Mouse (Mus musculus) kidney, postnatal 25 days (tissue): ENCODE measurements around the gene Ccdc47.

ENCODE experiments used
- DNase-seq, 2 experiments: peaks; one replicate each; pipeline ENCODE4 v3.0.0; 2021; ENCODE audit warnings: mixed read lengths in 2 of 2

Ccdc47 gene

GRCm38 (mm10) chr11:106159921-106160840 lies 56.0 kb downstream of the Ccdc47 start:
- DNase-seq, result peak; percentile 79 to 87

- DNase-seq, result peak; percentile 45 to 76
Measured at GRCm38 (mm10) chr11:106159216-106159920, 56.8 kb downstream of the Ccdc47 start.

- no peak for DNase-seq
Measured at GRCm38 (mm10) chr11:106158930-106159215, 57.3 kb downstream of the Ccdc47 start.

DNA sequence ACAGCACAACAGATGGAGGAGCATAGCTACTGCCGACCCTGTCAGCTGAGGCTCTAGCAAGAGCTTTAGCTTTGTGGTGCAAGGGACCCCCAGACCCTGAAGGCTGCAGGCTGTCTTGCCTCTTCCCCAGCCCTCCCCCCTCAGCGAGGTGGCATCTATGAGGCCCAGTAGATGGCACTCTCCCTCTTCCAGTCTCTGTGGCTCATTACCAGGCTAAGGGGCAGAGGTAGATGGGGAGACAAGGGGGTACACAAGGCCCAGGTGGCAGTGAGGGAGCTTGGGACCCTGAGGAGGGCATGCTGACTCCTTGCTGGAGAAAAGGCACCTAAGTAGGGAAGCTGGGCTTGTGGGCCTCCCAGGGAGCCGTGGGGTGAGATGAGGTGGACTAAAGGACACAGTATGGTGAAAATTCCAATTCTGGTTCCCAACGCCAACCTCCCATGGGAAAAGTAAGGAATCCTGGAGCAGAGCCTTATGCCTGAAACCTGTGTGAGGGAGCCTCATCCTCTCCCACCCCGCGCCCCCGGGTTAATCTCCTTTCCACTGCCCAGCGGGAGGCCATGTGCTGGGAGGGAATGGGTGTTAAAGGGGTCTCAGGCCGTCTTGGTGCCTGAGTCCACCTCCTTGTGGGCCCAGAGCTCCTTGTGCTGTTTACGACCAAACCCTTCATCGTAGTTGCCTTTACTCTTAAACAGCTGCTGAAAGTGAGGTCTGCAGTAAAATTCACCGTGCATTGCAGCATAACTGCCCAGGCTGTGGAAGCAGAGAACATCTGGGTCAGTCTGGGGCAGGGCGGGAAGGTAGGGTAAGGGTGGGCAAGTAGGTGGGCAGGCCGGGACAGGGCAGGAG lies 57.8 kb downstream of the Ccdc47 start:
- peak in 1 of 2 experiments; percentile 27 for DNase-seq

- DNase-seq, result no peak
Measured at GRCm38 (mm10) chr11:106157154-106157553, 59.0 kb downstream of the Ccdc47 start.

DNA sequence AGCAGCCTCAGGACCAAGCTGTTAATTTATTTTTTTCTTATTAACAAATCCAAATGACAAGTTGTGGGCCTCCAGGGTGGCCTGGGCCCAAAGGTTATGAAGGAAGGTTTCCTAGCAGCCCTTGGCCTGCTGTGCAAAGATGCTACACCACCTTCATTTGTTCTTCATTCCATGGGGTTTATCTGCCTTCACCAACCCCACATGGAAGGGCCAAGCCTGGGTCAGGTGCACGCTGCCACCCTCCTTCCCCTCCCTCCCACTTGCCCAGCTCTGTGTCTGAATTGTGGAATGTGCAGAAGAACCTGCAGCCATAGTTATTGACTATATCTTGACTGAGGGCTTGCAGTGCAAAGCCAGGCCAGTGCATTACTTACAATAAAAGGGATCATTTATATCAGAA lies 59.9 kb downstream of the Ccdc47 start:
- DNase-seq, result no peak

- DNase-seq, result no peak
Measured at GRCm38 (mm10) chr11:106155761-106156160, 60.4 kb downstream of the Ccdc47 start.

GRCm38 (mm10) chr11:106154770-106155169 lies 61.4 kb downstream of the Ccdc47 start:
- DNase-seq, result peak; percentile 38 to 79

DNA sequence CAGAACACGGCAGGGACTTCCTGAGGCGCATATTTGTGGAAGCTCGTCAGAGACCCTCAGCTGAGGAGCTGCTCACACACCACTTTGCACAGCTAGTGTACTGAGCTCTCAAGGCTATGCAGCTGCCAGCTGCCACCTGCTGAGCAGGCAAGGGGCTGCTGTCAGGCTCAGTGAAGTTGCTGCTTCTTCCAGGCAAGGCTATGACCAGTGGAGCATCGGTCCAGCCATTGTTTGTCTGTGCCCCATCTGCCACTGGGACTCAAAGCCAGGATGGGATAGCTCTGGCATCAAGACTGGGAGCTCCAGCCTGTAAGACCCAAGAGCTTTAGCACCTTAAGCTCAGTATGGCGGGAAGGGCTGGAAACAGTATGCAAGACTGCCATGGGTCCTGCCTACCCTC lies 62.1 kb downstream of the Ccdc47 start:
- no peak for DNase-seq

GRCm38 (mm10) chr11:106152132-106152531 lies 64.0 kb downstream of the Ccdc47 start:
- no peak for DNase-seq

DNA sequence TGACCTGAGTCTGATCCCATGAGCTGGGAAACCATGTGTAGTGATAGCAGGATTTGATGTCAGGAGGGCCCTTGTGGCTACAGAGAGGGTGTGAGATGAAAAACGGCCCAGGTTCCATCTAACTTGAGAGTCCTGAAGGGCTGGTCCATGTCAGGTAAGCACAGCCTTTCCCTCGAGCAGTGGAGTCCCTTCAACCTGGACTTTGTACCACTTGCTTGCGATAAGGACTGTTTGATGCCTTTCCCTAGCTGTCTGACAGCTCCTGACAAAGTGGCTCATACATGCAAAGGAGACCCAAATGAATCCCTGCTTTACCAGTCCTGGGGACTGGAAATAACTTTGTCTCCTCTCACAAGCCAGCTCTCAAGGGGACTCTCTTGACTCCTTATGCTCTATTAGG lies 64.9 kb downstream of the Ccdc47 start:
- no peak for DNase-seq
